Mouse (Mus musculus) lung, adult 2 months (tissue): ENCODE results near the gene Fndc3a. TPM values are rescaled to one million over a fixed set of nuclear protein-coding genes. Genes with fewer than 3 reads are reported as not detected.

Experiments
- DNase-seq: peaks from one replicate; pipeline ENCODE4 v3.0.0; 2022
- H3K4me1 ChIP-seq: fragments of 200-500 bp; 2 replicates; pipeline ENCODE4 v1.6.1; 2011; ENCODE audit warnings: low read length; ENCODE audit not compliant: control insufficient read depth, insufficient read depth
- H3K4me3 ChIP-seq: fragments of 200-500 bp; replicated peaks from 2 replicates; pipeline ENCODE3; 2011; ENCODE audit warnings: low read depth, mild to moderate bottlenecking, control low read depth, low read length; ENCODE audit errors: extremely low read depth
- CTCF ChIP-seq: fragments of 200-500 bp; IDR thresholded peaks from 2 replicates; pipeline ENCODE4 v1.5.1; 2011; ENCODE audit warnings: mild to moderate bottlenecking, low read length, control low read depth; ENCODE audit not compliant: insufficient read depth
- POLR2A ChIP-seq: fragments of 200-500 bp; IDR thresholded peaks from 2 replicates; pipeline ENCODE4 v1.6.1; 2011; ENCODE audit warnings: low read depth, mild to moderate bottlenecking, control low read depth, low read length, borderline replicate concordance; ENCODE audit errors: extremely low read depth
- WGBS: fragments of 180-500 bp; shearing (Covaris S2); methylation state at CpG from one replicate; pipeline ENCODE4 v1.1.7; 2018; 5-methylcytosine and 5-hydroxymethylcytosine counted together
- polyA plus RNA-seq: library from polyadenylated mRNA; depleted of rRNA; stranded (reverse); fragments of >200 nt; gene quantifications from 2 replicates; pipeline ENCODE4 v1.2.3, GENCODE M21; 2012

Fndc3a gene
- polyA plus RNA-seq, 1 experiment, result 37.9 TPM

GRCm38 (mm10) chr14:72722274-72723053, 12.7 kb upstream of the Fndc3a start:
- no peak for TF ChIP-seq CTCF
- no peak for TF ChIP-seq POLR2A
- no peak overlapping the region for H3K4me3 ChIP-seq
- no peaks in the 10 kb centered on the region for H3K4me1 ChIP-seq
- WGBS, result 62% methylated on average over 3 of the region's 3 CpGs
- no peak for DNase-seq

GRCm38 (mm10) chr14:72716175-72716574, 6.4 kb upstream of the Fndc3a start:
- 87% methylated on average over 4 of the region's 4 CpGs for WGBS
- no peaks in the 10 kb centered on the region for H3K4me1 ChIP-seq
- no peak overlapping the region for H3K4me3 ChIP-seq
- no peak for DNase-seq
- TF ChIP-seq CTCF (no peak), POLR2A (no peak)

GRCm38 (mm10) chr14:72711130-72711529, 1.3 kb upstream of the Fndc3a start:
- TF ChIP-seq CTCF, result no peak
- TF ChIP-seq POLR2A, result no peak
- Histone ChIP-seq H3K4me3 (no peak overlapping the region), H3K4me1 (peaks cover 3% of the 10 kb centered on the region; the same call in 1 of the 2 replicates)
- DNase-seq, result no peak
- WGBS, result 38% methylated on average over 4 of the region's 4 CpGs

GRCm38 (mm10) chr14:72710341-72711027, 681 bp upstream of the Fndc3a start:
- Histone ChIP-seq H3K4me3 (peak overlapping the region; percentile 90), H3K4me1 (peaks cover 3% of the 10 kb centered on the region; the same call in 1 of the 2 replicates)
- peak; percentile 56 for DNase-seq
- 3% methylated on average over 38 of the region's 38 CpGs for WGBS
- TF ChIP-seq CTCF, result no peak
- no peak for TF ChIP-seq POLR2A

- no peak for TF ChIP-seq CTCF
- TF ChIP-seq POLR2A, result no peak
- no peak for DNase-seq
- WGBS, result under 1% methylated on average over 70 of the region's 70 CpGs
- peak overlapping the region; percentile 90 for H3K4me3 ChIP-seq
- peaks cover 3% of the 10 kb centered on the region; the same call in 1 of the 2 replicates for H3K4me1 ChIP-seq
Measured at GRCm38 (mm10) chr14:72709091-72709709, 603 bp downstream of the Fndc3a start.

GRCm38 (mm10) chr14:72708581-72708991, 1.2 kb downstream of the Fndc3a start:
- Histone ChIP-seq H3K4me3 (peak overlapping the region; percentile 90), H3K4me1 (peaks cover 3% of the 10 kb centered on the region; the same call in 1 of the 2 replicates)
- TF ChIP-seq CTCF, result no peak
- no peak for TF ChIP-seq POLR2A
- no peak for DNase-seq
- 6% methylated on average over 11 of the region's 11 CpGs for WGBS

- 84% methylated on average over 5 of the region's 5 CpGs for WGBS
- no peaks in the 10 kb centered on the region for H3K4me1 ChIP-seq
- H3K4me3 ChIP-seq, result no peak overlapping the region
- no peak for DNase-seq
- no peak for TF ChIP-seq POLR2A
- TF ChIP-seq CTCF, result no peak
Measured at GRCm38 (mm10) chr14:72700056-72700455, 9.7 kb downstream of the Fndc3a start.

GRCm38 (mm10) chr14:72691406-72691805, 18.4 kb downstream of the Fndc3a start:
- H3K4me1 ChIP-seq, result no peaks in the 10 kb centered on the region
- 44% methylated on average over 1 of the region's 1 CpGs for WGBS
- no peak for DNase-seq
- TF ChIP-seq POLR2A (no peak), CTCF (no peak)
- no peak overlapping the region for H3K4me3 ChIP-seq

GRCm38 (mm10) chr14:72689525-72689924, 20.3 kb downstream of the Fndc3a start:
- H3K4me1 ChIP-seq, result no peaks in the 10 kb centered on the region; the same call in 1 of the 2 replicates
- no peak overlapping the region for H3K4me3 ChIP-seq
- TF ChIP-seq CTCF, result no peak
- no peak for DNase-seq

GRCm38 (mm10) chr14:72684857-72685370, 24.9 kb downstream of the Fndc3a start:
- Histone ChIP-seq H3K4me3 (no peak overlapping the region), H3K4me1 (no peaks in the 10 kb centered on the region; the same call in 1 of the 2 replicates)
- 66% methylated on average over 4 of the region's 4 CpGs for WGBS
- no peak for DNase-seq
- TF ChIP-seq POLR2A (no peak), CTCF (no peak)
